Mouse (Mus musculus): ENCODE results near the gene Sept9. TPM values are rescaled to one million over a fixed set of nuclear protein-coding genes. Genes with fewer than 3 reads are reported as not detected.

The Sept9 gene
- polyA plus RNA-seq, 2 experiments, result 14.9 to 25.5 TPM

DNA sequence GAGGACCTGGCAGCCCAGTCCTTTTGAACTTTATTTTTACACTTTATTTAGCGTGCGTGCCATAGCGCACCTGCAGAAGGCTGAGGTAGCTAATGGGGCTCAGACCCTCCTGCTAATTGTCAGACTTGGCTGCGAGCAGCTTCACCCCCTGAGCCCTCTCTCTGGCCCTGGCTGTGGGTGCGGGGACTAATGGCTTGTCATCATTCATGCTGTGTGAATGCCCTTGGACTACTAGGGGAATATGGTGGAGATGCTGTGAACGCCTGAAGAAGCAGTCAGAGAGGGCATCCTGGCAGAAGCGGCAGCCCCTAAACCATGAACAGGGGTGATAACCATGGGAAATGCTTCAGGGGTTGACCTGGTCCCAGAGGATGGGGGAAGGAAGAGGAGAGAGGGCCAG, 114.0 kb downstream of the Sept9 start:
- Histone ChIP-seq H3K36me3 (replicated peaks; ENCODE audit: control insufficient read depth, insufficient read depth, low read depth) (no peaks in the 10 kb centered on the region), H3K27ac (no peak overlapping the region), H3K4me3 (ENCODE audit: insufficient read depth in 1 of 2, low read depth in 2 of 2, low read length in 2 of 2) (no peak overlapping the region), H3K27me3 (ENCODE audit: control insufficient read depth, insufficient read depth, low read length) (no peaks in the 10 kb centered on the region), H3K4me2 (ENCODE audit: low read depth) (no peak overlapping the region), H3K9ac (replicated peaks) (no peak overlapping the region), H3K9me3 (ENCODE audit: control insufficient read depth, low read length) (no peaks in the 10 kb centered on the region), H3K4me1 (replicated peaks; ENCODE audit: control insufficient read depth in 2 of 2, insufficient read depth in 2 of 2, low read length in 1 of 2) (peaks cover 11 to 27% of the 10 kb centered on the region in 2 experiments)
- ATAC-seq (ENCODE audit: insufficient read depth) (no peak), DNase-seq (ENCODE audit: low read depth in 3 of 3, low spot score in 3 of 3) (no peak)
- WGBS (ENCODE audit: insufficient replicate concordance), result 68% methylated on average over 7 of the region's 7 CpGs
- TF ChIP-seq EP300 (IDR thresholded peaks at IDR 0.05; ENCODE audit: low read depth), result no peak
- no peak for TF ChIP-seq CTCF (IDR thresholded peaks at IDR 0.05; ENCODE audit: low read depth)

DNA sequence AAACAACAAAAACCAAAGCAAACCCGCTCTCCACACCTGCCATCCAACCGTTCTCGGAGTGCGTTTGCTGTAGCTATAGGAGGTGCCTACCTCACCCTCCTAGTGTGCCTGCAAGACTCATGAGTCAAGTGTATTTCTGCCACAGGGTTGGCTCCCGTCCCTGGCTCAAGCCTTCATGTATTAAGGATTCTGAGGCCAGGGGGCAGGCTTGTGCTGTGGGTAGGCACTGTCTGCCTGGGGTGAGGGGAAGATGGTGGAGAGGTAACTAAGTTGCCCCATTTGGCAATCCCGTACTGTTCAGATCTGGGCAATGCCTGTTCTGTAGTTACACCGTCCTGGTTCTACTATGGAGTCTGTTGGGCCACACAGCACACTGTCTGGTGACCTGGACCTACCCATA, 114.6 kb downstream of the Sept9 start:
- Histone ChIP-seq H3K4me2 (ENCODE audit: low read depth) (no peak overlapping the region), H3K27ac (no peak overlapping the region), H3K4me1 (replicated peaks; ENCODE audit: control insufficient read depth in 2 of 2, insufficient read depth in 2 of 2, low read length in 1 of 2) (peaks cover 14 to 27% of the 10 kb centered on the region in 2 experiments), H3K27me3 (ENCODE audit: control insufficient read depth, insufficient read depth, low read length) (no peaks in the 10 kb centered on the region), H3K9ac (replicated peaks) (no peak overlapping the region), H3K36me3 (replicated peaks; ENCODE audit: control insufficient read depth, insufficient read depth, low read depth) (no peaks in the 10 kb centered on the region), H3K9me3 (ENCODE audit: control insufficient read depth, low read length) (no peaks in the 10 kb centered on the region), H3K4me3 (ENCODE audit: insufficient read depth in 1 of 2, low read depth in 2 of 2, low read length in 2 of 2) (no peak overlapping the region)
- WGBS (ENCODE audit: insufficient replicate concordance), result 70% methylated on average over 7 of the region's 7 CpGs
- DNase-seq (ENCODE audit: low read depth in 3 of 3, low spot score in 3 of 3) (no peak), ATAC-seq (ENCODE audit: insufficient read depth) (no peak)
- TF ChIP-seq EP300 (IDR thresholded peaks at IDR 0.05; ENCODE audit: low read depth) (no peak), CTCF (IDR thresholded peaks at IDR 0.05; ENCODE audit: low read depth) (peak; percentile 58)

DNA sequence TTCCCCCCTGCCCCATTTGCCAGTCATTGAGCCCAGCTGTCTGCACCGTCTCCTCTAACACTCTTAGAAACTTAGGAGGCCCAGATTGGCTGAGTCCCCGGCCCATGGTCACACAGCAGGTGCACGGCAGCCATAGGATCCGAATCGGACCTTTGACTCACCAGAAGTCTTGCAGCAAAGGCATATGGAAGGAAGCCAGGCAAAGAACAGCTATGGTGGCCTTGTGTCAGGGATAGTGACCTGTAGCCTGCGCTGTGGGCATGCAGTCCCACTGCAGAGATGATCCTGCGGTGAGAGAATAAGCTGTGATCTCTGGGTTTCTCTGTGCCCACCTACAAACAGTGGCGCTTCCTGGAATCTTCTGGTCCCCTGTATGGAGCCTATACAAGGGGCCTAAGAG, 115.1 kb downstream of the Sept9 start:
- Histone ChIP-seq H3K4me3 (ENCODE audit: insufficient read depth in 1 of 2, low read depth in 2 of 2, low read length in 2 of 2) (no peak overlapping the region), H3K27me3 (ENCODE audit: control insufficient read depth, insufficient read depth, low read length) (no peaks in the 10 kb centered on the region), H3K9me3 (ENCODE audit: control insufficient read depth, low read length) (no peaks in the 10 kb centered on the region), H3K4me2 (ENCODE audit: low read depth) (no peak overlapping the region), H3K36me3 (replicated peaks; ENCODE audit: control insufficient read depth, insufficient read depth, low read depth) (no peaks in the 10 kb centered on the region), H3K4me1 (replicated peaks; ENCODE audit: control insufficient read depth in 2 of 2, insufficient read depth in 2 of 2, low read length in 1 of 2) (peaks cover 18 to 32% of the 10 kb centered on the region in 2 experiments), H3K27ac (no peak overlapping the region), H3K9ac (replicated peaks) (no peak overlapping the region)
- 81% methylated on average over 8 of the region's 8 CpGs for WGBS (ENCODE audit: insufficient replicate concordance)
- TF ChIP-seq EP300 (IDR thresholded peaks at IDR 0.05; ENCODE audit: low read depth) (no peak), CTCF (IDR thresholded peaks at IDR 0.05; ENCODE audit: low read depth) (no peak)
- no peak for DNase-seq (ENCODE audit: low read depth in 3 of 3, low spot score in 3 of 3)
- no peak for ATAC-seq (ENCODE audit: insufficient read depth)

DNA sequence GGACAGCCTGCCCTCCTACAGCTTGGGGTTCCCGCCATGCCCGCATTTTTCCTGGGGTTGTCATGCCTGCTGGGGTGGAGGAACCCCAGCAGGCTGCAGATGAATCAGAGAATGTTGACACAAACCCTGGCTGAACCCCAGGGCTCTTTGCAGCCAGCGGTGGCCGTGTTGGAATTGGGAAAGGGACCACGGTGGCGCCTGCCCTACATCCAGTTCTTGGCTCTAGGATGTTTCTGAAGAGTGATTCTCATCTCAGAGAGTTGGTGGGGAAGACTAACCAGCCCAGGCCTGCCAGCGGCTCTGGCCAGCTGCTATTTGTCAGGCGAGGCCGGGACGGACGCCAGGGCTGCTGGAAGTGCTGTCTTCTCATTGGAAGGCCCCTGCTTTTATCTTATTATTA, 115.8 kb downstream of the Sept9 start:
- 76% methylated on average over 11 of the region's 11 CpGs for WGBS (ENCODE audit: insufficient replicate concordance)
- no peak overlapping the region for H3K27ac ChIP-seq

GRCm38 (mm10) chr11:117316441-117317331, 117.2 kb downstream of the Sept9 start:
- H3K4me2 ChIP-seq (ENCODE audit: low read depth), result peak overlapping the region; percentile 44
- 46% methylated on average over 16 of the region's 16 CpGs for WGBS (ENCODE audit: insufficient replicate concordance)
- H3K27ac ChIP-seq, result peak overlapping the region; percentile 48; the same call in 1 of the 2 replicates
- peak overlapping the region; percentile 44; the same call in 1 of the 2 replicates for H3K9ac ChIP-seq (replicated peaks)
- TF ChIP-seq EP300 (IDR thresholded peaks at IDR 0.05; ENCODE audit: low read depth) (no peak), CTCF (IDR thresholded peaks at IDR 0.05; ENCODE audit: low read depth) (no peak; the same call in 1 of the 2 replicates)
- 0 out of 4 replicates have a peak overlapping the region, but pooled peaks of 1 of the 2 experiments have one; percentile 3 for H3K4me3 ChIP-seq (ENCODE audit: insufficient read depth in 1 of 2, low read depth in 2 of 2, low read length in 2 of 2)
- no peaks in the 10 kb centered on the region for H3K27me3 ChIP-seq (ENCODE audit: control insufficient read depth, insufficient read depth, low read length)
- peaks cover 32 to 47% of the 10 kb centered on the region in 2 experiments for H3K4me1 ChIP-seq (replicated peaks; ENCODE audit: control insufficient read depth in 2 of 2, insufficient read depth in 2 of 2, low read length in 1 of 2)
- no peaks in the 10 kb centered on the region for H3K36me3 ChIP-seq (replicated peaks; ENCODE audit: control insufficient read depth, insufficient read depth, low read depth)
- DNase-seq (ENCODE audit: low read depth in 3 of 3, low spot score in 3 of 3), result no peak
- no peak for ATAC-seq (ENCODE audit: insufficient read depth)
- H3K9me3 ChIP-seq (ENCODE audit: control insufficient read depth, low read length), result no peaks in the 10 kb centered on the region

More for the DNA sequence above, 115.8 kb downstream of the Sept9 start:
- Histone ChIP-seq H3K36me3 (replicated peaks; ENCODE audit: control insufficient read depth, insufficient read depth, low read depth) (no peaks in the 10 kb centered on the region), H3K4me1 (replicated peaks; ENCODE audit: control insufficient read depth in 2 of 2, insufficient read depth in 2 of 2, low read length in 1 of 2) (peaks cover 26 to 36% of the 10 kb centered on the region in 2 experiments), H3K9ac (replicated peaks) (no peak overlapping the region), H3K4me3 (ENCODE audit: insufficient read depth in 1 of 2, low read depth in 2 of 2, low read length in 2 of 2) (no peak overlapping the region), H3K4me2 (ENCODE audit: low read depth) (no peak overlapping the region), H3K27me3 (ENCODE audit: control insufficient read depth, insufficient read depth, low read length) (no peaks in the 10 kb centered on the region), H3K9me3 (ENCODE audit: control insufficient read depth, low read length) (no peaks in the 10 kb centered on the region)
- TF ChIP-seq EP300 (IDR thresholded peaks at IDR 0.05; ENCODE audit: low read depth) (no peak), CTCF (IDR thresholded peaks at IDR 0.05; ENCODE audit: low read depth) (no peak)
- DNase-seq (ENCODE audit: low read depth in 3 of 3, low spot score in 3 of 3), result no peak
- ATAC-seq (ENCODE audit: insufficient read depth), result no peak
